In the genomic region with DNA sequence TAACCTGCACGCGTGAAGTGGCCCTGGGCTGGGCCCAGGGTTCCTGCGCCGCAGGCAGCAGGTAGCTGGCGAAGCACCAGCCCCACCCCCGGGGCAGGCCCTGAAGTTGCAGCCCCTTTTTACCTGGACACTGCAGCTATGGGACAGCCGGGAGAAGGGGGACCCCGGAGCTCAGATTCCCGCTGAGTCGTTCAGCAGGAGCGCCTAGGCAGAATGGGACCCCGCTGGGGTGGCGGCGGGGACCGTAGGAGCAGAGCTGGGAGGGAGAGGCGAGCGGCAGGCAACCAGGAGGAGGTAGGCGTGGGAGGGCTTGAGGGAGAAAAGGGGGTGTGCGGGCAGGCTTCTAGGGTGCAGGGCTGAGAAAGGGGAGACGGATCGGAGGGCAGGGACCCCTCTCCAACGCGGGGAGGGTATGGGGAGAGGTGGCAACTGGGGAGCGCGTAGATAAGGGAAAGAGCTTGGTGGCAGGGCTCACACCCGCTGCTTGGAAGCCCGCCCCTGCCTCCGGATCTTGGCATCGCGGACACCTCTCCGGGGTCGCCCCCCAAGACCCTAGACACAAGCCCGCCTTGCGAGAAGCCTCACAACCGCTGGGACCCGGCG, we compare ENCODE assay signal across 8 mouse cellular contexts. TPM values are rescaled to one million over a fixed set of nuclear protein-coding genes. Genes with fewer than 3 reads are reported as not detected.
DNase-seq lines count a peak whose midpoint lies in the region; ATAC-seq lines count a peak whose summit lies in the region.

No protein-coding gene starts in this region.

- H3K9ac ChIP-seq in embryonic facial prominence, embryonic 11.5 days (replicated peaks; ENCODE audit: low read length) = peak overlapping the region; percentile 86
- H3K9ac ChIP-seq in midbrain, embryonic 15.5 days = peak overlapping the region; percentile 72

- peak; percentile 42 for ATAC-seq in embryonic facial prominence, embryonic 11.5 days (replicated peaks; ENCODE audit: insufficient number of reproducible peaks, low FRiP score, low TSS enrichment, low read depth)
- ATAC-seq in hematopoietic stem cell, adult 5-6 weeks (replicated peaks in 1 of 2; ENCODE audit: insufficient read depth in 1 of 2, low FRiP score in 2 of 2, low TSS enrichment in 1 of 2, low read depth in 1 of 2, poor library complexity in 2 of 2, severe bottlenecking in 2 of 2) = peak; percentile 9 to 25; a peak in 1 of 4 replicates
- peak; percentile 61 for ATAC-seq in midbrain, embryonic 15.5 days (replicated peaks)

- DNase-seq in embryo, embryonic 11 days = peak; percentile 43
- no peak for DNase-seq in embryo, embryonic 9.5 days (ENCODE audit: extremely low spot score)
- peak; percentile 27 for DNase-seq in NIH3T3 (ENCODE audit: low read depth)
- peak; percentile 35 for DNase-seq in embryonic facial prominence, embryonic 11.5 days (ENCODE audit: low spot score)
- no peak for DNase-seq in limb, embryonic 10.5 days (ENCODE audit: low spot score)
- DNase-seq in thymus, postnatal 25 days = peak; percentile 66

- H3K4me3 ChIP-seq in embryonic facial prominence, embryonic 11.5 days (ENCODE audit: low read depth, low read length) = peak overlapping the region; percentile 65
- H3K4me3 ChIP-seq in limb, embryonic 10.5 days = peak overlapping the region; percentile 77
- peak overlapping the region; percentile 62 for H3K4me3 ChIP-seq in midbrain, embryonic 15.5 days

- H3K27ac ChIP-seq in embryonic facial prominence, embryonic 11.5 days (replicated peaks; ENCODE audit: low read depth, low read length) = no peak overlapping the region
- peak overlapping the region; percentile 94 for H3K27ac ChIP-seq in limb, embryonic 10.5 days
- peak overlapping the region; percentile 75 for H3K27ac ChIP-seq in midbrain, embryonic 15.5 days

- H3K4me2 ChIP-seq in embryonic facial prominence, embryonic 11.5 days (ENCODE audit: low read depth, low read length) = peak overlapping the region; percentile 95
- peak overlapping the region; percentile 94 for H3K4me2 ChIP-seq in midbrain, embryonic 15.5 days

- peaks cover 3% of the 10 kb centered on the region for H3K4me1 ChIP-seq in embryonic facial prominence, embryonic 11.5 days (ENCODE audit: control insufficient read depth, insufficient read depth, low read length)
- H3K4me1 ChIP-seq in limb, embryonic 10.5 days = peaks cover 58% of the 10 kb centered on the region
- H3K4me1 ChIP-seq in midbrain, embryonic 15.5 days = peaks cover 68% of the 10 kb centered on the region

- WGBS in embryonic facial prominence, embryonic 11.5 days = 0% methylated on average over 35 of the region's 37 CpGs
- under 1% methylated on average over 33 of the region's 37 CpGs for WGBS in limb, embryonic 10.5 days
- under 1% methylated on average over 37 of the region's 37 CpGs for WGBS in midbrain, embryonic 15.5 days

- no peaks in the 10 kb centered on the region for H3K9me3 ChIP-seq in embryonic facial prominence, embryonic 11.5 days (replicated peaks; ENCODE audit: control insufficient read depth, low read length)
- H3K9me3 ChIP-seq in limb, embryonic 10.5 days (replicated peaks) = no peaks in the 10 kb centered on the region
- no peaks in the 10 kb centered on the region for H3K9me3 ChIP-seq in midbrain, embryonic 15.5 days

- no peaks in the 10 kb centered on the region for H3K36me3 ChIP-seq in embryonic facial prominence, embryonic 11.5 days (replicated peaks; ENCODE audit: control insufficient read depth, insufficient read depth, low read depth, low read length)
- H3K36me3 ChIP-seq in limb, embryonic 10.5 days = no peaks in the 10 kb centered on the region
- H3K36me3 ChIP-seq in midbrain, embryonic 15.5 days (replicated peaks) = no peaks in the 10 kb centered on the region

- H3K27me3 ChIP-seq in embryonic facial prominence, embryonic 11.5 days (ENCODE audit: control insufficient read depth, insufficient read depth, low read length) = peaks cover 2% of the 10 kb centered on the region; the same call in 1 of the 2 replicates
- peaks cover 41% of the 10 kb centered on the region for H3K27me3 ChIP-seq in limb, embryonic 10.5 days (ENCODE audit: low read depth, poor library complexity, severe bottlenecking)
- no peaks in the 10 kb centered on the region for H3K27me3 ChIP-seq in midbrain, embryonic 15.5 days (replicated peaks)

RNA-seq across cellular contexts. Expression of a gene that starts 3.6 kb away (rescaled TPM):
- 22.7 and 26.7 TPM in 2 replicates for polyA plus RNA-seq in embryonic facial prominence, embryonic 11.5 days (2014; fragmentation: Nextera tagmentation; extraction: Ambion mirVana)
- 28.9 and 31.1 TPM in 2 replicates for total RNA-seq in hematopoietic stem cell, adult 5-6 weeks (2017)
- polyA plus RNA-seq in limb, embryonic 10.5 days (2016; fragmentation: Nextera tagmentation; extraction: Ambion mirVana) = 11.4 and 15.3 TPM in 2 replicates
- 42.4 and 48.6 TPM in 2 replicates for polyA plus RNA-seq in midbrain, embryonic 15.5 days (2015; fragmentation: Nextera tagmentation; extraction: Ambion mirVana)

Comparison
In these comparisons a context has a peak if more than half of its experiments do, and no peak if none do; other contexts are left out.
1. DNase-seq: peak in embryo, embryonic 11 days (single experiment), NIH3T3 (single experiment), embryonic facial prominence, embryonic 11.5 days (single experiment) and thymus, postnatal 25 days (single experiment); none in embryo, embryonic 9.5 days (single experiment) and limb, embryonic 10.5 days (single experiment).
2. Peak in every context shown above with its lines, with median percentiles within 50 percentile points of each other: ATAC-seq and H3K4me3 ChIP-seq.